Mouse (Mus musculus) stomach, embryonic 14.5 days (tissue): ENCODE measurements around the gene Mink1. TPM values are rescaled to one million over a fixed set of nuclear protein-coding genes. Genes with fewer than 3 reads are reported as not detected.
A peak's percentile ranks its signal among the peaks of the same experiment; 100 is the strongest.
"Not testable (repeated sequence)": the region's sequence is repeated elsewhere in the genome, so short reads cannot be mapped to it uniquely, and the experiment has no call there.

Experiments used
- ATAC-seq: fragments of 200-750 bp; cut with Nextera tagmentation; 2 replicates; pipeline ENCODE4 v1.8.0; 2017; ENCODE audit warnings: low read depth, moderate TSS enrichment; ENCODE audit not compliant: insufficient number of reproducible peaks, insufficient read depth, low FRiP score
- H3K27ac ChIP-seq: fragments of 300-500 bp; sonication (generic); 2 replicates; pipeline ENCODE4 v1.5.1; 2014; ENCODE audit warnings: mild to moderate bottlenecking, low read length, moderate library complexity, mixed read lengths
- H3K27me3 ChIP-seq: fragments of 300-500 bp; sonication (generic); 2 replicates; pipeline ENCODE4 v1.6.1; 2014; ENCODE audit warnings: low read length, control low read depth, mixed read lengths; ENCODE audit not compliant: control insufficient read depth, insufficient read depth
- H3K36me3 ChIP-seq: fragments of 300-500 bp; sonication (generic); 2 replicates; pipeline ENCODE4 v1.6.1; 2014; ENCODE audit warnings: mild to moderate bottlenecking, control low read depth, low read length, moderate library complexity, mixed read lengths; ENCODE audit not compliant: control insufficient read depth, insufficient read depth
- H3K4me1 ChIP-seq: fragments of 300-500 bp; sonication (generic); 2 replicates; pipeline ENCODE4 v1.6.1; 2014; ENCODE audit warnings: low read length, control low read depth, mixed read lengths; ENCODE audit not compliant: control insufficient read depth, insufficient read depth
- H3K4me2 ChIP-seq: fragments of 300-500 bp; sonication (generic); replicated peaks from 2 replicates; pipeline ENCODE4 v1.6.1; 2014; ENCODE audit warnings: low read depth, low read length, control low read depth
- H3K4me3 ChIP-seq: fragments of 300-500 bp; sonication (generic); 2 replicates; pipeline ENCODE4 v1.5.1; 2014; ENCODE audit warnings: low read depth, low read length, control low read depth
- H3K9ac ChIP-seq: fragments of 300-500 bp; sonication (generic); replicated peaks from 2 replicates; pipeline ENCODE4 v1.6.1; 2014; ENCODE audit warnings: low read depth, mild to moderate bottlenecking, control low read depth, low read length, moderate library complexity, mixed read lengths
- H3K9me3 ChIP-seq: fragments of 300-500 bp; sonication (generic); 2 replicates; pipeline ENCODE4 v1.6.1; 2016; ENCODE audit warnings: low read depth, low read length, control low read depth; ENCODE audit not compliant: control insufficient read depth
- WGBS: fragments of 180-500 bp; shearing (Covaris S2); extraction: QIAGEN DNeasy Blood & Tissue Kit; methylation state at CpG from one replicate; pipeline ENCODE4 v1.1.7; 2014; 5-methylcytosine and 5-hydroxymethylcytosine counted together
- polyA plus RNA-seq: library from polyadenylated mRNA; unstranded; fragments of >200 nt; fragmentation: Nextera tagmentation; extraction: Ambion mirVana; gene quantifications from 2 replicates; pipeline ENCODE4 v1.2.1, GENCODE M21; 2014

The Mink1 gene
- polyA plus RNA-seq, result 23.0 and 23.9 TPM in 2 replicates

GRCm38 (mm10) chr11:70562287-70562994 is at the start of gene Mink1:
Gene Mink1, plus strand, starts transcription at chr11:70562881.
- under 1% methylated on average over 54 of the region's 57 CpGs for WGBS
- peaks cover 8% of the 10 kb centered on the region; the same call in 1 of the 2 replicates for H3K4me1 ChIP-seq
- H3K27me3 ChIP-seq, result no peaks in the 10 kb centered on the region
- H3K9me3 ChIP-seq, result no peaks in the 10 kb centered on the region
- H3K9ac ChIP-seq, result peak within 1 kb of the TSS; percentile 83
- no peaks in the 10 kb centered on the region; the same call in 1 of the 2 replicates for H3K36me3 ChIP-seq
- H3K27ac ChIP-seq, result peak within 1 kb of the TSS; percentile 86
- peak; percentile 87 for ATAC-seq
- peak within 1 kb of the TSS; percentile 82 for H3K4me2 ChIP-seq
- peak within 1 kb of the TSS; percentile 91 for H3K4me3 ChIP-seq

DNA sequence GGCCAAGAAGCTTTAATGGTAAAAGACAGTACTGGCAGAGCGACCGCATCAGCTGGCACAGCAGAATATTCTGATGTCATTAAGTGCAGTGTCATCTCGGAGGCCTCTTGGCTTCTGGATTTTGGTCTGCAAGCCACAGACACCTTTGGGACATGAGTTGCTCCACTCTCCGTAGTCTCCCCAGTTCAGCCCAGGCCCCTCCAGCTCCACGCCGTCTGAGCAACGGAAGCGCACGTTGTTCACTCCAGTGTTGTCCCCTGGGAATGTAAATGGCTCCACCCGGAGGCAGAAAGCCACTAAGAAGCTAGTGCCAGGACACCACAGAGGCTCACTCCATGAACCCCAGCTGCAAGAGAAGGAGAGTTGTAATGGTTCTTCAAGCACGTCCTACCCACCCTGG is 49.2 kb upstream of the Mink1 start:
- Histone ChIP-seq H3K4me2 (no peak overlapping the region), H3K36me3 (no peaks in the 10 kb centered on the region), H3K4me1 (peaks cover 3% of the 10 kb centered on the region; the same call in 1 of the 2 replicates), H3K9me3 (no peaks in the 10 kb centered on the region), H3K27ac (no peak overlapping the region), H3K9ac (no peak overlapping the region), H3K27me3 (no peaks in the 10 kb centered on the region), H3K4me3 (no peak overlapping the region)
- 57% methylated on average over 11 of the region's 11 CpGs for WGBS
- ATAC-seq, result no peak

GRCm38 (mm10) chr11:70514288-70514687 is 48.4 kb upstream of the Mink1 start, which contains the start of gene Vmo1:
Gene Vmo1, minus strand, starts transcription at chr11:70514616.
- Histone ChIP-seq H3K9me3 (no peaks in the 10 kb centered on the region), H3K27me3 (no peaks in the 10 kb centered on the region), H3K9ac (no peak within 1 kb of the TSS), H3K27ac (no peak within 1 kb of the TSS), H3K4me2 (no peak within 1 kb of the TSS), H3K4me3 (no peak within 1 kb of the TSS), H3K4me1 (peaks cover 3% of the 10 kb centered on the region; the same call in 1 of the 2 replicates), H3K36me3 (no peaks in the 10 kb centered on the region)
- ATAC-seq, result no peak
- WGBS, result 85% methylated on average over 7 of the region's 7 CpGs

GRCm38 (mm10) chr11:70516352-70516751 is 46.3 kb upstream of the Mink1 start:
- Histone ChIP-seq H3K27me3 (no peaks in the 10 kb centered on the region), H3K9ac (no peak overlapping the region), H3K36me3 (no peaks in the 10 kb centered on the region), H3K9me3 (no peaks in the 10 kb centered on the region), H3K4me2 (no peak overlapping the region), H3K4me1 (0 out of 2 replicates have a peak, but pooled peaks cover 5% of the 10 kb centered on the region), H3K4me3 (no peak overlapping the region), H3K27ac (no peak overlapping the region)
- no peak for ATAC-seq
- 23% methylated on average over 2 of the region's 2 CpGs for WGBS

DNA sequence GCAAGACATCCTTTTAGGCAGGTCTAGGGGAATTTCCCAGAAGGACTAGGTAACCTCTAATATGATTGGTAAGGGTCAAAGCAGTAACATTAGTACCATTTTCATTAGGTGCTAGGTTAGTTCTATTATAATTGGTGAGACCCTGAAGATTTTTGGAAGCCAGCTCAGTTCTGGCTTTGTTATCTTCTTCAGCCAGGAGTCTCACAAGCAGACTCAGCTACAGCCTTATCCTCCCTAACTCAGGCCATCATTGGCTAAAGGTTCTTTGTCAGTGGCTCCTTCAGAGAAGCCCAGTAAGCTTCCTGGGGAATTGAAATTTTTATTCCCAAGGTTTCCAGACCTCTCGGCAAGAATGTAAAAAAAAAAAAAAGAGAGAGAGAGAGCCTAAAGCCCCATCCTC is 44.2 kb upstream of the Mink1 start:
- Histone ChIP-seq H3K9ac (no peak overlapping the region), H3K9me3 (no peaks in the 10 kb centered on the region), H3K4me3 (no peak overlapping the region), H3K27ac (no peak overlapping the region), H3K4me1 (0 out of 2 replicates have a peak, but pooled peaks cover 5% of the 10 kb centered on the region), H3K36me3 (no peaks in the 10 kb centered on the region), H3K4me2 (no peak overlapping the region), H3K27me3 (no peaks in the 10 kb centered on the region)
- WGBS, result 47% methylated on average over 1 of the region's 1 CpGs
- ATAC-seq, result no peak

DNA sequence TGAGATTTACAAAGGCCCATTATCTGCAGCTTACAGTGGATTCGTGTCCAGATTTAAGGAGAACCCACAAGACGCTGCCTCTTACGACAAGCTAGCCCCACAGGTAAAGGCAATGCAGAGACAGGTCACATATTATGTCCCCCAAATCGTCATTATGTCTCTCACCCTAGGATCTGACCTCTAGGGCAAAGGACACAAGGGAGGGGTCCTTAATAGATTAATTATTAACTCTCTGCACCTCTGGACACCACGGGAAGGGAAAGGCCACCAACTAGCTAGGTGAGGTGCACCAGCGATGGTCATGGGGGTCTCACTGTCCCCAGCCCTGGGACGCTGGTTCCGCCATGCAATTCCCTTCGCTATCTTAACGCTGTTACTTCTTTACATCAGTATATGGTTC is 43.8 kb upstream of the Mink1 start, which contains the start of gene Gltpd2:
Gene Gltpd2, plus strand, starts transcription at position 274 of the 400 bp plus-strand sequence.
- no peaks in the 10 kb centered on the region for H3K27me3 ChIP-seq
- H3K4me1 ChIP-seq, result 0 out of 2 replicates have a peak, but pooled peaks cover 5% of the 10 kb centered on the region
- peak within 1 kb of the TSS; percentile 71 for H3K27ac ChIP-seq
- no peak for ATAC-seq
- H3K36me3 ChIP-seq, result no peaks in the 10 kb centered on the region
- H3K9ac ChIP-seq, result peak within 1 kb of the TSS; percentile 46
- WGBS, result 73% methylated on average over 10 of the region's 10 CpGs
- peak within 1 kb of the TSS; percentile 33 for H3K4me3 ChIP-seq
- peak within 1 kb of the TSS; percentile 60 for H3K4me2 ChIP-seq
- H3K9me3 ChIP-seq, result no peaks in the 10 kb centered on the region

GRCm38 (mm10) chr11:70520178-70520769 is 42.4 kb upstream of the Mink1 start:
- Histone ChIP-seq H3K27me3 (no peaks in the 10 kb centered on the region), H3K27ac (peak overlapping the region; percentile 71), H3K4me3 (peak overlapping the region; percentile 33), H3K9ac (peak overlapping the region; percentile 46), H3K36me3 (no peaks in the 10 kb centered on the region), H3K4me1 (0 out of 2 replicates have a peak, but pooled peaks cover 5% of the 10 kb centered on the region), H3K4me2 (peak overlapping the region; percentile 60), H3K9me3 (no peaks in the 10 kb centered on the region)
- peak; percentile 46; the same call in 1 of the 2 replicates for ATAC-seq
- whole genome bisulfite sequencing, result 10% methylated on average over 41 of the region's 41 CpGs

- not testable (repeated sequence) for H3K9me3 ChIP-seq, H3K4me3 ChIP-seq, H3K4me2 ChIP-seq, H3K27ac ChIP-seq, ATAC-seq, H3K9ac ChIP-seq, H3K27me3 ChIP-seq
- peaks cover 21% of the 10 kb centered on the region for H3K36me3 ChIP-seq
- H3K4me1 ChIP-seq, result peaks cover 11% of the 10 kb centered on the region; the same call in 1 of the 2 replicates
- 86% methylated on average over 8 of the region's 8 CpGs for WGBS
Observed at GRCm38 (mm10) chr11:70523306-70523989, 39.2 kb upstream of the Mink1 start.
